Mouse (Mus musculus): Measurements from ENCODE around the gene Hspb7.

Hspb7 gene

GRCm38 (mm10) chr4:141451251-141451650, 30.7 kb downstream of the Hspb7 start:
- DNase-seq, result no peak

- peak; percentile 36 for DNase-seq
Measured at GRCm38 (mm10) chr4:141451916-141452450, 31.4 kb downstream of the Hspb7 start.

GRCm38 (mm10) chr4:141454581-141455350, 34.2 kb downstream of the Hspb7 start:
- no peak for DNase-seq

DNA sequence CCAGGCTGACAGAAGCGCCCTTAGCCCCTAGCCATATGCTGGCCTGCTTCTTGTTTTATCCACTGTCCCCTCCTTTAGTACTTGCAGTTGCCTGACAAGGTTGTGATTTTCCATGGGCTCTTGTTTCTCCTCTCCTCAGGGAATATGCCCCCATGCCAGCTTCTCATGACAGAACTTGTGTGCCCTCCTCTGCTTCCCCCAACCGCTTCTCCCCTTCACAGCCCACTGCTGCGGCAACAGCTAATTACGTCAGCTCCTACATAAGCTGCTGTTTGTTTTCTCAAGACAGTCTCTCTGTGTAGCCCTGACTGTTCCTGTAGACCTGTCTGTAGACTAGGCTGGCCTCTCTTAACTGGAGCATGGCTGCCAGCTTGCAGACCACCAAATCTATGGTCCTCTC, 34.9 kb downstream of the Hspb7 start:
- DNase-seq, result no peak

DNA sequence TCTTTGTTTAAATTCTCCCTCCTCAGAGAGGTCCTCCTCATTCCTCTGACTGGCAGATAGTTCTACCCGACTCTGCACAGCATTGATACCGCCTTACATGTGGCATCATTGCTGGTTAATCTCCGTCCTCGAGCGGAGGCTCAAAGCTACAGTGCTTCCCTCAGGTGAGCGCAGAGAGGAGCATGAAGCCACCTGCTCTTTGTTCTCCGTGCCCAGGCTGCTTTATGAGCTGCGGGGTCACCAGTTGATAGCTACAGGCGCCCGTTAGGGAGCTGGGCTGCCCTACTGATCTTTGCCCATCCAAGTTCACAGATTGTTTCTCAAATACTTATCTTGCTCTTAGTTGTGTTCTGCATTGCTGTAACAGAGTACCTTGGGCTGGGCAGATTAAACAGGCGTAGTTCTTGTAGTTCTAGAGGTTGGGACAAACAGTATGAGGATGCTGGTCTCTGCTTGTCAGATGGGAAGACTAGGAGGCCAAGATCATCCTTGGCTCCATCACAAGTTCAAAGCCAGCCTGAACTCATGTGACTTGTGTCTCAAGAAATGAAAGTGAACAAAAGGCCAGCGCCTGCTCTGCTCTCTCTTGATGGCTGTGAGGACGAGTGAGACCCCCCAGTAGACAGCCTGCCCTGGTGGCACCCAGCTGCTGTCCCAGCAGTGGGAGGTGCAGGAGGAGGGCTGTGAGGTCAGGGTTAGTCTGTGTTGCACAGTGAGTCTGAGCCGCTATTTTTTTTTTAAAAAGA, 35.8 kb downstream of the Hspb7 start:
- no peak for DNase-seq

DNA sequence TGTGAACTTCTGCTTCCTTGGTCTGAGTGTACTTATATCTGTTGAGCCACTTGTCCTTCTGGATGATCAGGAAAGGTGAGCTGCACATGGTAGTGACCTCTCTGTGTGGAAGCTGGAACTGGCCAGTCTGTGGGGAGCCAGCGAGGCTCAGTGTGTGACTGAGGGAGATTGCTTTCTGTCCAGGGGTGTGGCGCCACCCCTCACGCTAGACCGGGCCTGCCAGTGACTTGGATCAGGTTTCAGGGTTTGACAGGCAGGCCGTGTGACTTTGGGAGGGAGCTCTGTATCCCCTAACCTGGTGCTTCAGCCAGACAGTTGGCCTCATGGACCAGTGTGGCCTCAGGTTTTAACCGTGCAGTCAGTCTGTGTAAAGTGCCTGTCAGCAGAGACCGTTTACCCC, 37.7 kb downstream of the Hspb7 start:
- DNase-seq, result peak; percentile 58

GRCm38 (mm10) chr4:141458888-141459287, 38.3 kb downstream of the Hspb7 start:
- DNase-seq, result no peak

DNA sequence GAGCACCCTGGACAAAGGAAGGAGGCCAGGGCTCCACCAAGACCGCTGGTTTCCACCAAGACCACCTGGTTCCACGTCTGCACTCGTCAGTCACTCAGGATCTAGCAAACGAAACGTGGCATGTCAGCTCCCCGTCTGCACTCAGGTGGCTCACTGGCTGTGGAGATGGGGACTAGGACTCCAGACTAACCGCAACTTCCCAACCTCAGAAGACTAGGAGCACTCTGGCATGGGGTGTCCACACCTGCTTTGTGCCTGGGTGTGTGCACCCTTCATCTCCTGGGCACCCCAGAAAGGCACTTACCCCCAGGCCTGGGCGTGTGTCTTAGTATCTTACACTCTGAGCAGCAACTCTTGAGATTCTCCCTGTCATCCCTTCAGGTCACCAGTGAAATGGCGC, 39.2 kb downstream of the Hspb7 start:
- no peak for DNase-seq

DNA sequence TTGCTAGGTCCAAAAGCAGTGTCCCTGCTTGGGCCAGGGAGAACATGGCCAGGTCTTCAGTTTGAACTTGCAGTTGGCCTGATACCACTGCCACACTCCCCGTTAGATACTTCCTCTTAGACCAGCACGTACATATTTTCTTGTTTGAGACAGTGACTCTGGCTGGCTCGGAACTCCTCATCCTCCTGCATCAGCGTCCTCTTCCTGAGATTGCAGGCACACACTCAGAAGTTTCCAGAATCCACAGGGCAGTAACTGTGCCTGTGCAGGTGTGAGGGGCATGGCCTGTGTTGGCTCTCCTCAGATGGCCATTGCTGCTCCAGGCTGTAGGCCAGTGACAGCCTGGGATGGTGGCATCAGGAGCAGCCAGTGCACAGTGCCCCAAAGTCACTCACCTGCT, 39.9 kb downstream of the Hspb7 start:
- DNase-seq, result no peak

DNA sequence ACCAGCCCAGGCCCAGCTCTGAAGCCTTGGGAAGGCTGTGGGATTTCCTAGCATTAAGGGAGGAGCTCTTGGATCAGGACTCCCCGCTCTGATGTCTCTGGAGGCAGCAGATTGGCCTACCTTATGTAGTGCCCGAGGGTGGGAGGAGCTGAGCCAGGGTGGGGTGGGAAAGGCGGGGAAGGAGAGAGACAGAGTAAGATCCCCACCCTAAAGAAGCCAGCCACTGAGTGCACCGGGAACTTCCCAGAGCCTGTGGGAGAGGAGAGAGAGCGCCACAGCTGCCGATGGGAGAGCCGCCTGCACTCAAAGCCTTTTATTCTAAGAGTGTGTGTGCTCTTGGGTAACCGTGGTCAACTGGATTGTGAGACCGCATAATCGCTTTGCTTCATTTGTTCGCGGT, 40.5 kb downstream of the Hspb7 start:
- no peak for DNase-seq

DNA sequence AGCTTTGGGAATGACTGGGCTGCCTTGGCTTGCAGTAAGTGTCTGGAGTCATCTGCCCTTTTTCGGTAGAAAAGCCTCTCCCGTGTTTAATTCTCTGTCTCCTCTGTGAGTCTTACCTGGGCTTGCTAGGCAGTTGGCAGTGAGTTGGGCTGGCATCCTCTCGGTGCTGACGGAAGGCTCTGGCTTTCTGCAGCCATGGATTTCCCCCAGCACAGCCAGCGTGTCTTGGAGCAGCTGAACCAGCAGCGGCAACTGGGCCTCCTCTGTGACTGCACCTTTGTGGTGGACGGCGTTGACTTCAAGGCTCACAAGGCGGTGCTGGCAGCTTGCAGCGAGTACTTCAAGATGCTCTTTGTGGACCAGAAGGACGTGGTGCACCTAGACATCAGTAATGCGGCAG, 41.0 kb downstream of the Hspb7 start:
- DNase-seq, result no peak

GRCm38 (mm10) chr4:141463472-141463871, 42.9 kb downstream of the Hspb7 start:
- DNase-seq, result peak; percentile 65

DNA sequence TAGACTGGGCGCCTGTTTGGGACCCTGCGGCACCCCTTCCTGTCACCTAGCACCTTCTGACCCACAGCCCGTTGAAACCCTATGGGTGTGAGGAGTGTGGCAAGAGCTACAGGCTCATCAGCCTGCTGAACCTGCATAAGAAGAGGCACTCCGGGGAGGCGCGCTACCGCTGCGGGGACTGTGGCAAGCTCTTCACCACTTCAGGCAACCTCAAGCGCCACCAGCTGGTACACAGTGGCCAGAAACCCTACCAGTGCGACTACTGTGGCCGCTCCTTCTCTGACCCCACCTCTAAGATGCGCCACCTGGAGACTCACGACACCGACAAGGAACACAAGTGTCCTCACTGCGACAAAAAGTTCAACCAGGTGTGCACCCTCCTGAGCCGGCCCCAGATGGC, 44.1 kb downstream of the Hspb7 start:
- DNase-seq, result no peak

- DNase-seq, result no peak
Measured at GRCm38 (mm10) chr4:141465512-141466288, 45.1 kb downstream of the Hspb7 start.

DNA sequence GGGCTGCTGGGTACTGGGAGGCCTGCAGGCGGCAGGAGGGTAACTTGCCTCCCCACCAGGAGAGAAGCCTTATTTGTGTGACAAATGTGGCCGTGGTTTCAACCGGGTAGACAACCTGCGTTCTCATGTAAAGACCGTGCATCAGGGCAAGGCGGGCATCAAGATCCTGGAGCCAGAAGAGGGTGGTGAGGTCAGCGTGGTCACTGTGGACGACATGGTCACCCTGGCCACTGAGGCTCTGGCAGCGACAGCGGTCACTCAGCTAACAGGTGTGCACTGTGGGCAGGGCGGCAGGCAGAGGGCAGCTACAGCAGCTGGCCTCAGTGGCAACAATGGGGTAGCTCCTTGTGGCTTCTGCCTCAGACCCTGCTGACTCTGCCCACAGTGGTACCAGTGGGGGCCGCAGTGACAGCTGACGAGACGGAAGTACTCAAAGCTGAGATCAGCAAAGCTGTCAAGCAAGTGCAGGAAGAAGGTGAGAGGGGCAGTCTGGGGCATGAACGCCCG, 45.8 kb downstream of the Hspb7 start:
- DNase-seq, result no peak

GRCm38 (mm10) chr4:141466844-141467580, 46.4 kb downstream of the Hspb7 start:
- DNase-seq, result no peak

- DNase-seq, result no peak
Measured at GRCm38 (mm10) chr4:141467581-141467927, 47.0 kb downstream of the Hspb7 start.

- DNase-seq, result no peak
Measured at GRCm38 (mm10) chr4:141468576-141468975, 48.0 kb downstream of the Hspb7 start.

- no peak for DNase-seq
Measured at GRCm38 (mm10) chr4:141469343-141469742, 48.8 kb downstream of the Hspb7 start.

- no peak for DNase-seq
Measured at GRCm38 (mm10) chr4:141471491-141471890, 50.9 kb downstream of the Hspb7 start.

DNA sequence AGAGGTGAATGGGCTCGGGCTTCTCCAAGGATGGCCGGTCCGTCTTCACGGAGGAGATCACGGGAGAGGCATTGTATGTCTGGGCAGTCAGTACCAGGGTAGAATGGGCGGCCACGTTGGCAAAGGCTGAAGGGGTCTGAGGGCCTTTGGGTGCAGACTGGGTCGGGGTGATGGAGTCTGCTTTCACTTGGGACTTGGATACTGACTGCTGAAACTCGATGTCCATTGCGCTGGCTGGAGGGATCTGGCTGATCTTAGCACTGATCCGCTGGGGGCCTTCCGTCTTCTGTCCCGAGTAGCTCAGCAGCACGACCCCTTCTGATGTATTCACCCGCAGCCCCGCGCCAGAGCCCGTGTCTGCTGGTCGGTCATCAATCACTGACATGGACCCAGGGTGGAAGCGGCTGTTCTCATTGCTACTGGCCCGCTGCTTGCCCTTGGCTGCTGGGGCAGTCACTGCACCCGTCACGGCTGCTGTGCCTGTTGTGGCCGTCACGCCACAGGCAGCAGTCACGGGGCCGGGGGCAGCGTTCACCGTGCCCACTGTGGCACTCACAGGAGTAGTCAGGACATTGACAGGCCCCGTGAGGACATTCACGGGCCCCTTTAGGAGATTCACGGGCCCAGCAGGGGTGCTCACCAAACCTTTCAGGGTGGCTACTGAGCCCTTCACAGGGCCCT, 52.2 kb downstream of the Hspb7 start:
- no peak for DNase-seq

- no peak for DNase-seq
Measured at GRCm38 (mm10) chr4:141474431-141474830, 53.9 kb downstream of the Hspb7 start.
